Mouse (Mus musculus): ENCODE data around the gene C3. TPM values are rescaled to one million over a fixed set of nuclear protein-coding genes. Genes with fewer than 3 reads are reported as not detected.
A peak's percentile ranks its signal among the peaks of the same experiment; 100 is the strongest.

C3 gene
- 10 to 100 TPM in 1 of 2 experiments, 1 to 10 TPM in 1; 5.3 to 19.8 TPM for total RNA-seq (2021)
- long read RNA-seq, experiment 1, full-length matches to known transcripts = 2 of 7 reads
- long read RNA-seq, experiment 1, partial matches to known transcripts = 3 of 7 reads
- long read RNA-seq, experiment 1, other reads (novel, unspliced or antisense) = 2 of 7 reads
- long read RNA-seq, experiment 2, full-length matches to known transcripts = 4 of 4 reads
- long read RNA-seq, experiment 2, partial matches to known transcripts = 0 of 4 reads
- long read RNA-seq, experiment 2, other reads (novel, unspliced or antisense) = 0 of 4 reads

DNA sequence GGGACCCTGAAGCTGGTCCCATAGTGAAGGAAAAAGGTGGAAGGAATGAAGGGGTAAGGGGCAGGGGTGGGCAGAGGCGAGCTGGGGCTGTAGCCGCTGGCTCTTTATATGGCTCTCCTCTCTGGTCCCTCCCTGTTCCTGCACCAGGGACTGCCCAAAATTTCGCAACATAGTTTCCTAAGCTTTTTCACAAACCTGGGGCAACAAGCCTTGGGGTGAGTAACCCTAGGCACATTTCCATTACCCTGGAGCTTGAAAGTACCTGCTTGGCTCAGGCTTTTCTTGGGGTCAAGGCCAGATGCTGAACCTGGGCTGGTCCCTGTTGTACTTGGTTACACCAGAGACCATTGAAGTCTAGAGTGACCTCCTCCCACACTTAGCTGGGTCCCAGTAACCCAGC lies at the start of gene C3:
C3 (minus strand) TSS at position 123 of the 400 bp plus-strand sequence.
- no peak for DNase-seq (ENCODE audit: low spot score in 2 of 2)

DNA sequence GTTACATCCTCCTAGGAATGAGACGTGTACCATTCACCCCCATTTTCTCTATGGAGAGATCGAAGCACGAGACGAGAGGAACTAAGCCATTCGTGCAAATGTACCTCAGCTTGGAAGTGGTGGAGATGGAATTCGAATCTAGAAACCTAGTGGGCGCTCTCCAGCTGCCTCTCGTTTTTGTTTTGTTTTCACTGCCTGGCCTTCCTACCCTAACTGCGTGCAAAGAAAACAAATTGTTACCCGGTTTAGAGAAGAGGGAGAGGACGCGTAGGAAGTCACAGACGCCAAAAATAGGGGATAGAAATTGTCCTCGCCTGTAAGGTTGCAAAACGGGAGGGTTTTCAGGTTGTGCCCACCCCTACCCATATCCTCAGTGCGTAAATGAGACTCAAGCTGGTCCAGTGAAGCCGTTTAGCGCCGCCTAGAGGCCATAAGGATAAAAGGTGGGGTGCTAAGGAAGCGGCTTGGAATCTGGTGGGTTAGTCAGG lies 48.7 kb upstream of the C3 start:
- peak in 1 of 2 experiments; percentile 70 for DNase-seq (ENCODE audit: low spot score in 2 of 2)

DNA sequence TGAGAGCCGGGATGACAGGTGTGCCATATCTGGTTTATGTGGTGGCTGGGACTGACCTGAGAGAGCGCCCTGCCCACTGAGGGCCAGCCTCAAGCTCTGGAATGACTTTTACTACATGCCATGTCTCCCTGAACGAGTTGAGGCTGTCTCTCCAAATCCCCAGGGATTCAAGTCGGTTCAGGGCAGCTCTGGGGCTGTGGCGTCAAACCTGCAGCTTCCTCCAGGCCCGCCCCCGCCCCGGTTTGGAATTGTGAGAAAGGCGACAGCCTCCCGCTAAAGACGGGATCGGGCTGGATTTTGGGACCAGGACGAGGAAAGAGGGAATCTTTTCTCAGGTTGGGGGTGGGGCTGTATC lies 48.0 kb upstream of the C3 start:
- DNase-seq (ENCODE audit: low spot score in 2 of 2) = no peak

DNA sequence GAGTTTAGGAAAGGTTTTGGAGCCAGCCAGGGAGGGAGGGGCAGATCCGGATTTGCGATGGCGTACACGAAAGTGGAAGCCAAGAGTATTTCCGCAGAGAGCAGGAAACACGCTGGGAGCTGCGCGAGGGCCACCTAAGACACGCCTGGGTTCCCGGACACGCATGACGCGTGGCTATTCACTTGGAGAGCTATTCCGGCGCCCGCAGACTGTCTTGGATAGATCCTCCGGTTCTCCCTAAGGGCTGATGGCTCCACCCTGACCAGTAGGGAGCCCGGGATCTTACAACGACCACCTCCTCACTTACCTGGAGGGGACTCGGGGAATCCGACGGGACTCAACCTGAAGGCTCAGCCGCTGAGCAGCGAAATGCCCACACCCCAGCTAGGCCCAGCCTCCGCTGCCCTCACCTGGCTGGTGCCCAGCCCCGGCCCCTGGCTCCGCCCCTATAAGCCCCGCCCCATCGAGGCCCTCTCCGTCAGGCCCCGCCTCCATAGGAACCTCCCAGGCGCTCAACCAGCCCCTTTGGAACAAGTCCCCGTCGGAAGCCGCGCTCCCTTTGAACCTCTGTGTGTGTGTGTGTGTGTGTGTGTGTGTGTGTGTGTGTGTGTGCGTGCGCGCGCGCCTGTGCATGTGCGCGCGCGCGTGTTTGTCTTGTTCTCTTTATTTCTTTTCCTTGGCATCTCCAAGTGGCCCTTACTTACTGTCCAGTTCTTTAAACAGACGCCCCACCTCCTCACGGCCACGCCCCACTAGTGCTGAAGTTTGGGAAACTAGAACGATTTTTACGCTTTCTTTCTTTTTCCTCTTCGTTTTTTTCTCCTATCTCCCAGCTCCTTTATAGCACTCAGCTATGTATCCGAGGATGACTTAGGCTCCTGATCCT lies 47.4 kb upstream of the C3 start:
- peak; percentile 63 to 82 for DNase-seq (ENCODE audit: low spot score in 2 of 2)

DNA sequence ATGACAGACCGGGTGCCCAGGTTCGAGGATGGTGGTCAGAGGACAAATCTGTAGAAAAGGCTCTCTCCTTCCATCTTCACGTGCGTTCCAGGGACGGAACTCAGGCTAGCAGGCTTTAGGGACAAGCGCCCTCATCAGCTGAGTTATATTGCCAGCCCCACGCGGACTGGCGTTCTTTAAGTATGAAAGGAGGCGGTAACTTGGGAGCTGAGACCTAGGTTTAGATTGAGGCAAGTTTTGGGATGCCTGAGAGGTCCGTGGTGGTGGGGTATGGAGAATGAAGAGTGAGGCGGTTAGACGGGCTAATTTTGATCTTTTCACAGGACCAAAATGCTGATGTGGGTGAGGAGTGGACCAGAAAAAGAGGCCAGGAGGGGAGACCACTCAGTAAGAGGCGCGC lies 46.8 kb upstream of the C3 start:
- no peak for DNase-seq (ENCODE audit: low spot score in 2 of 2)

DNA sequence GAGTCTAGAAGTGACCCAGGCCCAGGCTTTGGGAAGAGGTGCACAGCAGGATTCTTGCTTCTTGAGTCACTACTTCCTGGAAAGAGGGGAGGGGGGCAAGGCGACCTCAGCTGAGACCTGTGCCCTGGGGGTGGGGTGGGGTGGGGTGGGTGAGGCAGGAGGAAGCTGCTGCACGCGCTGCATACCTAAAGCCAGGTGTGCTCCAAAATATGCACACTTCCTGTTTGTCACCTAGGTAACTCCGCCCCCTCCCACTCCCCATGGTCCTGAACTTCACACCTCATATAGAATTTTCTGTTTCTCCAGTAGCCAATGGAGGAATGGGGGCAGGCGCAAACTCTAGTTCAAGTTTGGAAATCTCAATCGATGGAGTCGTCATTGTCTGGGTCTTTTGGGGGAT lies 45.9 kb upstream of the C3 start:
- DNase-seq (ENCODE audit: low spot score in 2 of 2) = no peak

DNA sequence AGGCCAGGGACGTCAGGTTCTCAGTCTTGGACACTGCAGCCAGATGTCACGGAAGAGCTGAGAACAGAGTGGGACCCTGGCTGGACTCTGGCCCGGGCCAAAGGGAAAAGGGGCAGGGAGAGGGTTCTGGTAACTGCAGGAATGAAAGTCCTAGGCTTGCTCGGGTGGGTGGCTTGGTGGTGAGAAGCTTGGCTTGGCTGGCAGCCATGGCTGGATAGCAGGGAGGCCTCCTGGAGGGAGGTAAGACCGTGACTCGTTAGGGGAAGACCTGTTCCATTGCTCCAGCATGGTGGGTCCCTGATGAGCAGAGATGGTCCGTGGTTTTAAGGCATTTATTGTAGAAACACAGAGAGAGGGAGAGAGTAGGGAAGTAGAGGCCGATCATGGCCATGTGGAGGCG lies 43.4 kb upstream of the C3 start:
- DNase-seq (ENCODE audit: low spot score in 2 of 2) = no peak

DNA sequence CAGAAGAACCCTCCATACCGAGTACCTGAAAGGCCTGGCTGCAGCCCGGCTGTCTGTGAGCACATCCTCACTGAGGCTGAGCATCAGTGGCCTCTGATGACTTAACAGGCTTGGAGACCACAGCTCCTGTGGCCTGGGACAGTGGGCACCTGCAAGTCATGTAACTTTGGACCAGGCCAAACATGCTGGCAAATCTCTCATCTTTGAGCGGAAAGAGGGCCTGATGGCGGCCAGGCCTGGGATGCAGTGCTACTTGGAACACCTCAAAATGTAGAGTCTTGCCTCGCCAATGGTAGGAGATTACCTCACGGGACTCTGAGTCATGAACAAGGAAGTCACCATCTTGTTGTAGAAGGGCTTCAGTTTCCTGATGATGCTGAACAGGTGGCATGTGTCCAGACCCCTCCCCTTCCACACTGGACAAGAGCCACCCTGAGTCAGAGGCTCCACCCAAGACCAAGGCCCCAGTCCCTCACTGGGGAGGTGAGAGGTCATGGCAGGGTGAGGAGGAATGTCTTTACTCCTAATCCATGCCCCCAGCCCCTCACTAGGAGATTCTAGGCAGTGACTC lies 39.7 kb upstream of the C3 start:
- no peak for DNase-seq (ENCODE audit: low spot score in 2 of 2)

DNA sequence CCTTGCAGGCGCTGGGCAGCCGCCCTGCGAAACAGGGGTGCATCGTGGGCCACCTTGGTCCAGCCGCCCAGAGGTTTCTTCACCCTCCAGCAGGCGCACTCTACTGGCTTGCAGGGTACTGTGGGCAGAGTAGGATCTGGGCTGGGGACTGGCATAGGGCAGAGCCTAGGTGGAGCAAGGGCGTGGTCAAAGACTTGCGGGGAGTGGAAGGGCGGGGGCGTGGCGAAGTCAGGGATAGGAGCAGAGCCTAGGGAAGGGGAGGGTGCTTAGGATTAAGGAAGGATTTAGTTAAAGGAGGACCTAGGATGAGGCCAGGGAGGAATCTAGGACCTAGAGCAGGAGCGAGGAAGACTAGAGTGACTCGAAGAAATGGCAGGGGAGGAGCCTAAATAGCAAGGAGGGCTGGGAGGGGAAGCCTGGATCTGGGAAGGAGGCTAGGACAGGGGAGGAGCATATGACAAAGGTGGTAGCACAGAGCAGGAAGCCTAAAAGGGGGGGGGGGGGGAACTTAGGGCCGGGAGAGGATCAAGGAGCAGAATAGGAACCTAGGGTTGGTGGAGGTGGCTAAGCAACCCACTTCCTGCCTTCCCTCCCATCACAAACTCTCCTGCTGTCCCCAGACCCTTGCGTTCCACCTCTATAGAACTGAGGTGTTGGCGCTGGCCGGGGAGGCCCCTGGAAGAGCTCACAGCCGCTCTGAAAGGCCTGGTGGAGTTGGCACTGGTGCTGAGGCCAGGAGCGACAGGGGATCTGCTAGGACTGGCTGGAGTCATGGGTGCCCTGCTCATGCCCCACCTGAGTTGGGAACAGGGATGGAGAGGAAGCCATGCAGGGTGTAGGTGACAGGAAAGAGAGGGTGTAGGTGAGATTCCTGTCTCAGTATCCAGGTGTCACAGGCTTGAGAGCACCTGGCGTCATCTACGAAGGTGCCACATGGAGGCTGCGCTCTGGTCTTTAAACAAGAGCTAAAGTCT lies 37.3 kb upstream of the C3 start:
- DNase-seq (ENCODE audit: low spot score in 2 of 2) = peak in 1 of 2 experiments; percentile 68

DNA sequence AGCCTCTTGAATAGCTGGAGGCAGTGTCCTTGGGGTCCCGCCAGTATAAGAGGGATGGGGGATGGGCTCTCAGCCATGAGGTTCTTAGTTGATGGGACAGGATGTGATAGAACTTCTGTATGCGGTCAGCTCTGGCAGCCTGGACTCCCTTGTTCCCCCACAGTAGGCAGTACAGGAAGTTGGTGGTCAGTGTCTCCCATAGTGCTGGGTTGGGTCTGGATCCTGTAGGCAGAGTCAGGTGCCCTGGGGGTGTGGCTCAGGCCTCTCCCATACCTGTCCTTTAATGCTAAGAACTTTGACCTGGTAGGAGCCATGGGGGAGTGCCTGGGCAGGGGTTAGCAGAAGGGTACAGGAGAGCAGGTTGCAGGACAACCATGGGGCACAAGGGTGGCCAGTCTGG lies 36.2 kb upstream of the C3 start:
- DNase-seq (ENCODE audit: low spot score in 2 of 2) = peak in 1 of 2 experiments; percentile 7

DNA sequence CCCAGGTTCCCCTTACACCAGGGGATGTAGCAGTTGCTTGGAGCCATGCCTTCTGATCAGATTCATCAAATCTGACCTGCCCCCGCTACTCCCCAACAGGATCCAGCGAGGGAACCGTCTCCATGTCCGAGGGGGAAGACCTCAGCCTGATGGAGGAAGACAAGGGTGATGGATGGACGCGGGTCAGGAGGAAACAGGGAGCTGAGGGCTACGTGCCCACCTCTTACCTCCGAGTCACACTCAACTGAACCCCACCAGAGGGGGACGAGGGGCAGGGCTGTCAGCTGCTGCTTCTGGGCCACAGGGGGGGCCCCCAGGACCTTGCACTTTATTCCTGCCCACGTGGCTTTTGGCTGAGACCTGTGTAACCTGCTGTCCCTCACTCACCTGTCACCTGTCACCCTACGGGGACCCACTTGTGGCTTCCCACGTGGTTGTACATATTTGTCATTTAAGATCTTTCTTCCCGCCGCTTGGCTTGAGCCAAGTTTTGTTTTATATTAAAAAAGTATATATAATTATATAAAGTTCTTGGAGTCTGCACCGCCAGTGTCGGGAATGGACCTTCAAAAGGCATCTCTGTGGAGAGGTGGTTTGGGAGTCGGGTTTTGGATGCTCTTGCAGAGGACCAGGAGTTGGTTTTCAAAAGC lies 35.1 kb upstream of the C3 start:
- peak in 1 of 2 experiments; percentile 9 for DNase-seq (ENCODE audit: low spot score in 2 of 2)

DNA sequence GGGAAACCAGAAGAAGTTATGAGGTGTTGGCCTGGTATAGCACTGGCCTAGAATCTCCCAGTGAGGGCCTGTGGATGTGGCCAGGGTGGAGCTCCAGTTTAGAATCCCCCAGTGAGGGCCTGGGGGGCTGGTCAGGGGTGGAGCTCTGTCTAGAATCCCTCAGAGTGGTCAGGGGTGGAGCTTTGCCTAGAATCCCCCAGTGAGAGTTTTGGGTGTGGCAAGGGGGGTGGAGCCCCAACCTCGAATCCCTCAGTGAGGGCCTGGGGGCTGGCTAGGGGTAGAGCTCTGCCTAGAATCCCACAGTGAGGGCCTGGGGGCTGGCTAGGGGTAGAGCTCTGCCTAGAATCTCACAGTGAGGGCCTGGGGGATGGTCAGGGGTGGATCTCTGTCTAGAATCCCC lies 33.9 kb upstream of the C3 start:
- no peak for DNase-seq (ENCODE audit: low spot score in 2 of 2)

DNA sequence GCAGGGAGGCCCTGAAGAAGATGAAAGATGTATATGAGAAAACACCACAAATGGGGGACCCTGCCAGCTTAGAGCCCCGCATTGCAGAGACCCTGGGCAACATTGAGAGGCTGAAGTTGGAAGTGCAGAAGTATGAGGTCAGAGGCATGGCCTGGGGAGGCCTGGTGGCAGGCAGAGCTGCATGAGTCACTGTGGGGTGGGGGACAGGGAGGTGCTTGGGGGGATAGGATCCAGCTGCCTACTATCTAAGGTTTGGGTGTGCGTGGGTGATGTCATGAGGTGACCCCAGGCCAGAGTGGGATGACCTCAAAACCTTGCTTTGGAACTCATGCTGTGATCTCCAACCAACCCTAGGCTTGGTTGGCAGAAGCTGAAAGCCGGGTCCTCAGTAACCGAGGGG lies 33.4 kb upstream of the C3 start:
- DNase-seq (ENCODE audit: low spot score in 2 of 2) = no peak

DNA sequence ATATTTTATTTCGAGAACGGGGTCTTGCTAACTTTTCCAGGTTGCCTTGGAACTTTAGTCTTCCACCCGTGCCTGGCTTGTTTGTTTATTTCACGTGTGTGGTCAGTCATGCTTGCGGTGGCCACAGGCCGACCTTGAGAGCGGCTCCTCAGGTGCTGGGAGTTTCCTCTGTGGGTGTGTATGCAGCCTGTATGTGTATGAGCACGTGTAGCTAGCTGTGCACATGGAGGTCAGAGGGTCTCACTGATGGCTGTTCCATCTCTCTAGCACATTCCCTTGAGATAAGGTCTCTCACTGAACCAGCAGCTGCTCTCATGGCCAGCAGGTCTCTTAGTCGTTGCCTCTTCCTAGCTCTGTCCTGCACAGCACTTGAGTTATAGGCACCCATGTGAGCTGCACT lies 32.4 kb upstream of the C3 start:
- no peak for DNase-seq (ENCODE audit: low spot score in 2 of 2)

DNA sequence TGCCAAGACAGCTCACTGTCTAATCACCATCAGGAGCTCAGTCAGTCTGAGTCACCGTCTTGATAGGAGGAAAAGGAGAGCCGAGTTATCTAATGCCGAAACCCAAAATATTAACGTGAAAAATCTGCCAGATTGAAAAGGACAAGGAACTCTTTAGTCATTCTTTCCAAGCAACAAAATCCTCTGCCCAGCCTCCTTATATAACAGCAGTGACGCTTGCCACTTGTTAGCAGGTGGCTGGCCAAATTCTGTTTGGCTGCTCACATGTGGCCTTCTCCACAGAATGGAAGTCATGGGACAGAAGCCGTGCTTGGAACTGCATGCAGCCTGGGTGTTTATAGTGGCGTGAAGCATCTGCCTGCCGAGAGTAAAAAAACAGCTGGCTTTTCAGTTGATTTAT lies 31.8 kb upstream of the C3 start:
- DNase-seq (ENCODE audit: low spot score in 2 of 2) = no peak

DNA sequence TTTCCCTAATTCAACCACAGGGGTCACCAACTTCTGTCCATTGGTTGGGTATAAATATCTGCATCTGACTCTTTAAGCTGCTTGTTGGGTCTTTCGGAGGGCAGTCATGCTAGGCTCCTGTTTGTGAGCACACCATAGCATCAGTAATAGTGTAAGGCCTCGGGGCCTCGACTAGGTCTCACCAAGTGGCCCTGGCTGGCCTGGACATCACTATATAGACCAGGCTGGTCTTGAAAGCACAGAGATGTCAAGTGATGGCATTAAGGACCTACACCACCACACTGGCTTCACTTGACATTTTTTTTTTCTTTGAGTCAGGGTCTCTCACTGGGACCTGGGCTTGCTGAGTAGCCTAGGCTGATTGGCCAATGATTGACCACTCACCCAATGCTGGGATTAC lies 30.3 kb upstream of the C3 start:
- DNase-seq (ENCODE audit: low spot score in 2 of 2) = no peak

DNA sequence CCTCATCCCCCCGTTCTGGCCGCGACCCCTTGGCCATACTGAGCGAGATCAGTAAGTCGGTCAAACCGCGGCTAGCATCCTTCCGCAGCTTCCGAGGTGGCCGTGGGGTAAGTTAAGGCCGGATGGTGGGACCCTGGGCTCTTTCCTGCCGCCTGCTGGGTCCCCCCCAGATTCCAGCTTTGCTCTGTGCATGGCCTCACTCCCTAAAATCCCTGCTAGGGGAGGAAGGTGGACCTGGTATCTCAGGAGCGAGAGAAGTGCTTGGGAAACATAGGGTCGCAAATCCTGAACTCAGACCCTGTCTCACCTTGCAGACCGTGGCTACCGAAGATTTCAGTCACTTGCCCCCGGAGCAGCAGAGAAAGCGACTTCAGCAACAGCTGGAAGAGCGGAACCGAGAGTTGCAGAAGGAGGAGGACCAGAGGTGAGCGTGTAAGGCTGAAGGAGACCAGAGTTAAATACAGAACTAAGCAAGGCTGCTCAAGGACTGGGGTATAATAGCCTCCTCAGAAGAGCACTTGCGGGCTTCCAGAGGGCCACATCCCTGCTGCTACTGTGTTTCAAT lies 29.1 kb upstream of the C3 start:
- DNase-seq (ENCODE audit: low spot score in 2 of 2) = no peak

DNA sequence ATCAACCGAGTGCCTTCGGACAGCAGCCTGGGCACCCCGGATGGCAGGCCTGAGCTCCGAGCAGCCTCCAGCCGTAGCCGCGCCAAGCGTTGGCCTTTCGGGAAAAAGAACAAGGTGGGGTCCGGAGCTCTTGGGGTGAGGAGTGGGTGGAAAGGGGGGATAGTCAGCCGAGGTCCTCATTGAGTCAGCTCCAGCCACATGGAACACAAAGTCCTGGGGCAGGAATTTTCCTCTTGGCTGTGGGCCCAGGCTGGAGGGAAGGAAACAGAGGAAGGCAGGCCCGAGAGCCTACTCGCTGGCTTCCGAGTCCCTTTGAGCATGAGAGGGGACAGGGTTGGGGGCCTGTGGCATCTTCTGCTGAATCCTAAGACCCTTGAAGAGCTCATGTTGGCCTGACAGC lies 27.4 kb upstream of the C3 start:
- no peak for DNase-seq (ENCODE audit: low spot score in 2 of 2)

DNA sequence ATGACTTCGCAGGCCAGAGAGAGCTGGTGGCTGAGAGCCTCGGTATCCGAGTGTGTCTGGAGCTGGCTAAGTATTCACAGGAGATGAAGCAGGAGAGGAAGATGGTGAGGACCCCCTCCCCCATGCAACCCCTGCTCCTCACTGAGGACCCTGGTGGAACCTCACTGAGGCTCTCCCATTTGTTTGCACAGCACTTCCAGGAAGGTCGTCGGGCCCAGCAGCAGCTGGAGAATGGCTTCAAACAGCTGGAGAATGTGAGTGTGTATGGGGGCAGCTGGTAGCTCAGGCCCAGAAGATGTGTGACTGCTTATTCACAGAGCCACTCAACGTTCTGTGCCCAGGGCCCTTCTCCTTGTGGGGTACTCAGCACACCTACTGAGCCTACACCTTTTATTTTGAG lies 25.4 kb upstream of the C3 start:
- no peak for DNase-seq (ENCODE audit: low spot score in 2 of 2)

DNA sequence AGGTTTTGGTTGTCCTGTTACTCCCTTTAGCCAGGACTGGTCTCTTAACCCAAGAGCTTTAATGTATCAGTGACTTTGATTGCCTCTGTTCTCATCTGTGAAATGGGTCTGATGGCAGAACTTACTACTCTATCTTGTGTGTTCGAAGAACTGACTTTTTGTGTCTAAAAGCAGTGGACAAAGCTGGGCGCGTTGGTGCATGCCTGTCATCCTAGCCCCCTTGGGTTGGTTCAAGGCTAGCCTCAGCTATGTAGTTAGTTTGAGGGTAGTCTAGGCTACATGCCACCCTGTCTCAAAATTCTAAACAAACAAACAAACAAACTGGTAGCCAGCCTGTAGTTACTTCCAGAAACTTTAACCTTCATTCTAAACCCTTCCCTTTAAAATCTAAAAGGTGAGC lies 23.5 kb upstream of the C3 start:
- DNase-seq (ENCODE audit: low spot score in 2 of 2) = no peak

Data from gastrocnemius, postnatal 4 days (tissue).